Mouse (Mus musculus): Measurements from ENCODE around the gene Rbl2. TPM values are rescaled to one million over a fixed set of nuclear protein-coding genes. Genes with fewer than 3 reads are reported as not detected.

The Rbl2 gene
- 8.6 and 8.7 TPM in 2 replicates for polyA plus RNA-seq (2015; fragmentation: Nextera tagmentation; extraction: Ambion mirVana)

GRCm38 (mm10) chr8:91069834-91070233 is at the start of gene Rbl2:
Rbl2 (plus strand) TSS chr8:91070057.

Other genes starting within 250 kb of the Rbl2 start
- gene Chd9, start 241.7 kb upstream of the Rbl2 start, polyA plus RNA-seq (2015; fragmentation: Nextera tagmentation; extraction: Ambion mirVana), result 54.8 and 62.0 TPM in 2 replicates
- 46.8 and 47.9 TPM in 2 replicates for gene Aktip, start 129.9 kb downstream of the Rbl2 start, polyA plus RNA-seq (2015; fragmentation: Nextera tagmentation; extraction: Ambion mirVana)
- 2.6 and 3.2 TPM in 2 replicates for gene Rpgrip1l, start 243.2 kb downstream of the Rbl2 start, polyA plus RNA-seq (2015; fragmentation: Nextera tagmentation; extraction: Ambion mirVana)
- gene Fto, start 243.5 kb downstream of the Rbl2 start, polyA plus RNA-seq (2015; fragmentation: Nextera tagmentation; extraction: Ambion mirVana), result 62.3 and 64.6 TPM in 2 replicates